Mouse (Mus musculus) limb, embryonic 14.5 days (tissue): ENCODE results near the gene Zbtb8a. TPM values are rescaled to one million over a fixed set of nuclear protein-coding genes. Genes with fewer than 3 reads are reported as not detected.

Experiments
- ATAC-seq: fragments of 200-750 bp; cut with Nextera tagmentation; 2 replicates; pipeline ENCODE4 v1.8.0; 2017; ENCODE audit warnings: low read depth, moderate number of reproducible peaks, moderate TSS enrichment; ENCODE audit not compliant: low FRiP score
- DNase-seq: peaks from one replicate; pipeline ENCODE4 v3.0.0-alpha.2; 2015; ENCODE audit warnings: low spot score
- H3K27ac ChIP-seq: fragments of 300-500 bp; sonication (generic); replicated peaks from 2 replicates; pipeline ENCODE4 v1.5.1; 2014; ENCODE audit warnings: low read depth, mild to moderate bottlenecking, low read length, moderate library complexity, mixed read lengths
- H3K27me3 ChIP-seq: fragments of 300-500 bp; sonication (generic); 2 replicates; pipeline ENCODE4 v1.6.1; 2014; ENCODE audit warnings: low read length, mixed read lengths; ENCODE audit not compliant: control insufficient read depth, insufficient read depth
- H3K36me3 ChIP-seq: fragments of 300-500 bp; sonication (generic); 2 replicates; pipeline ENCODE4 v1.6.1; 2014; ENCODE audit warnings: mild to moderate bottlenecking, low read length, moderate library complexity, mixed read lengths; ENCODE audit not compliant: control insufficient read depth, insufficient read depth
- H3K4me1 ChIP-seq: fragments of 300-500 bp; sonication (generic); 2 replicates; pipeline ENCODE4 v1.6.1; 2014; ENCODE audit warnings: antibody characterized with exemption, low read length, mixed read lengths; ENCODE audit not compliant: control insufficient read depth, insufficient read depth
- H3K4me2 ChIP-seq: fragments of 300-500 bp; sonication (generic); replicated peaks from 2 replicates; pipeline ENCODE4 v1.6.1; 2014; ENCODE audit warnings: low read depth, mild to moderate bottlenecking, low read length, moderate library complexity; ENCODE audit not compliant: severe bottlenecking
- H3K4me3 ChIP-seq: fragments of 300-500 bp; sonication (generic); replicated peaks from 2 replicates; pipeline ENCODE4 v1.5.1; 2014; ENCODE audit warnings: low read length
- H3K9ac ChIP-seq: fragments of 300-500 bp; sonication (generic); 2 replicates; pipeline ENCODE4 v1.6.1; 2014; ENCODE audit warnings: mild to moderate bottlenecking, low read depth, low read length, moderate library complexity; ENCODE audit not compliant: severe bottlenecking
- H3K9me3 ChIP-seq: fragments of 300-500 bp; sonication (generic); 2 replicates; pipeline ENCODE4 v1.6.1; 2016; ENCODE audit warnings: low read length; ENCODE audit not compliant: control insufficient read depth
- POLR2A ChIP-seq: fragments of 200-500 bp; IDR thresholded peaks from 2 replicates; pipeline ENCODE4 v1.8.0; 2012; ENCODE audit warnings: inconsistent platforms, mild to moderate bottlenecking, moderate library complexity, borderline replicate concordance; ENCODE audit not compliant: insufficient read depth, insufficient read length; ENCODE audit errors: extremely low read depth
- WGBS: fragments of 180-500 bp; shearing (Covaris S2); extraction: QIAGEN DNeasy Blood & Tissue Kit; methylation state at CpG from one replicate; pipeline ENCODE4 v1.1.7; 2014; 5-methylcytosine and 5-hydroxymethylcytosine counted together
- polyA plus RNA-seq, 2 experiments: library from polyadenylated mRNA; depleted of rRNA in 1 of 2; stranded (reverse) in 1 of 2; unstranded in 1 of 2; fragments of >200 nt; fragmentation: Nextera tagmentation in 1 of 2; extraction: Ambion mirVana in 1 of 2; gene quantifications; 2 replicates each; pipeline versions ENCODE4 v1.2.1 to v1.2.3; 2012 to 2014

Gene Zbtb8a
- polyA plus RNA-seq, 2 experiments: 5.6 to 16.2 TPM

- Histone ChIP-seq H3K9ac (no peak overlapping the region), H3K27ac (no peak overlapping the region), H3K4me2 (no peak overlapping the region), H3K27me3 (no peaks in the 10 kb centered on the region), H3K4me1 (no peaks in the 10 kb centered on the region), H3K36me3 (peaks cover 44% of the 10 kb centered on the region), H3K4me3 (no peak overlapping the region), H3K9me3 (no peaks in the 10 kb centered on the region)
- 79% methylated on average over 15 of the region's 15 CpGs for WGBS
- ATAC-seq (no peak), DNase-seq (no peak)
- no peak for TF ChIP-seq POLR2A
Observed at GRCm38 (mm10) chr4:129346481-129347154, 31.3 kb downstream of the Zbtb8a start.

- WGBS: 76% methylated on average over 2 of the region's 2 CpGs
- no peak for ATAC-seq
- Histone ChIP-seq H3K9me3 (no peaks in the 10 kb centered on the region), H3K4me3 (no peak overlapping the region), H3K27me3 (no peaks in the 10 kb centered on the region), H3K27ac (no peak overlapping the region), H3K4me2 (no peak overlapping the region), H3K4me1 (no peaks in the 10 kb centered on the region), H3K9ac (no peak overlapping the region), H3K36me3 (peaks cover 42% of the 10 kb centered on the region)
- no peak for DNase-seq
- TF ChIP-seq POLR2A: no peak
Observed at GRCm38 (mm10) chr4:129342705-129343104, 35.2 kb downstream of the Zbtb8a start.

- H3K36me3 ChIP-seq: peaks cover 42% of the 10 kb centered on the region
- no peaks in the 10 kb centered on the region for H3K9me3 ChIP-seq
- no peak overlapping the region for H3K9ac ChIP-seq
- H3K27ac ChIP-seq: no peak overlapping the region
- H3K27me3 ChIP-seq: no peaks in the 10 kb centered on the region
- no peaks in the 10 kb centered on the region for H3K4me1 ChIP-seq
- 91% methylated on average over 1 of the region's 1 CpGs for WGBS
- no peak for TF ChIP-seq POLR2A
- DNase-seq (no peak), ATAC-seq (no peak)
- no peak overlapping the region for H3K4me3 ChIP-seq
- H3K4me2 ChIP-seq: no peak overlapping the region
Observed at GRCm38 (mm10) chr4:129341888-129342287, 36.0 kb downstream of the Zbtb8a start.

DNA sequence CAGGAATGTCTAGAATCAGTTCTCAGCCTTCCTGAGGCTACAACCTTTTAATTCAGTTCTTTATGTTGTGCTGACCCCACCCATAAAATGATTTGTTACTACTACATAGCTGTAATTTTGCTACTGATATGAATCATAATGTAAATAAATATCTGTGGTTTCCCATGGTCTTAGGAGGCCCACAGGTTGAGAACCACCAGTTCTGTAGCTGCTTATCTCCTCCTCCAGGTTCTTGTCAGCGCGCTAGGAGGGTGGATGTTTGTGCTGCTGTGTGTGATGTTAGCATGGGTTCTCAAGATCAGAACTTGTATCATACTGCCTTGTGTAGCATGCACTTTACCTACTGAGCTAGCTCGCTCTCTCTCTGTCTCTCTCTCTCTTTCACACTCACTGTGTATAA, 38.2 kb downstream of the Zbtb8a start:
- Histone ChIP-seq H3K4me1 (no peaks in the 10 kb centered on the region), H3K4me2 (no peak overlapping the region), H3K9ac (no peak overlapping the region), H3K36me3 (peaks cover 25% of the 10 kb centered on the region), H3K27me3 (no peaks in the 10 kb centered on the region), H3K27ac (no peak overlapping the region), H3K4me3 (no peak overlapping the region), H3K9me3 (no peaks in the 10 kb centered on the region)
- DNase-seq: no peak
- no peak for TF ChIP-seq POLR2A
- ATAC-seq: no peak
- 98% methylated on average over 3 of the region's 3 CpGs for WGBS

DNA sequence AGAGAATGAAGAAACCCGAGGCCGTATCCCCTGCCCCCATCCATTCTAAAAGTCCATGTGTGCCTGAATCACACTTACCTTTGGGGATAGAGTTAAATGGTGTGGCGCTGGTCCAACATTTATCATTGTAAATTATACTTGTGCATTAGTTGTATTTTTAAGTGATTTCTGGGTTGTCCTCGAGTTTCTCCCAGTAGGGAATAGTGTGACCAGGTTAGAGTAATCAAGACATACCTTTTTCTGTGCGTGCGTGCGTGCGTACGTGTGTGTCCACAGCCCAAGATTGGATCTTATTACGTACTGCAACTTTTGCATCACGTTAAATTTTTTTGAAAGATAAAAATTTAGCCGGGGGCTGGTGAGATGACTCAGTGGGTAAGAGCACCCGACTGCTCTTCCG, 41.6 kb downstream of the Zbtb8a start:
- ATAC-seq: no peak
- peak; percentile 45 for DNase-seq
- WGBS: 43% methylated on average over 14 of the region's 14 CpGs
- Histone ChIP-seq H3K27ac (peak overlapping the region; percentile 94), H3K9ac (peak overlapping the region; percentile 55), H3K27me3 (no peaks in the 10 kb centered on the region), H3K4me2 (peak overlapping the region; percentile 78), H3K36me3 (peaks cover 21% of the 10 kb centered on the region), H3K9me3 (no peaks in the 10 kb centered on the region), H3K4me1 (peaks cover 20% of the 10 kb centered on the region), H3K4me3 (peak overlapping the region; percentile 96)
- no peak for TF ChIP-seq POLR2A
